Mouse (Mus musculus): ENCODE data around the gene Gm9817. TPM values are rescaled to one million over a fixed set of nuclear protein-coding genes. Genes with fewer than 3 reads are reported as not detected.

The Gm9817 gene
- polyA plus RNA-seq, 1 experiment = 0.31 TPM

GRCm38 (mm10) chr13:45059206-45059605 lies 19.3 kb upstream of the Gm9817 start:
- H3K27ac ChIP-seq (ENCODE audit: control insufficient read depth, insufficient read depth, low read depth, low read length) = no peak overlapping the region

GRCm38 (mm10) chr13:45063146-45063545 lies 15.3 kb upstream of the Gm9817 start:
- H3K36me3 ChIP-seq (ENCODE audit: control insufficient read depth, insufficient read depth, low read length) = no peaks in the 10 kb centered on the region
- H3K27ac ChIP-seq (ENCODE audit: control insufficient read depth, insufficient read depth, low read depth, low read length) = no peak overlapping the region
- no peaks in the 10 kb centered on the region for H3K27me3 ChIP-seq (ENCODE audit: control insufficient read depth, insufficient read depth, low read length)
- no peak for TF ChIP-seq POLR2A (IDR thresholded peaks at IDR 0.05; ENCODE audit: control insufficient read depth, low read depth, low read length)
- no peak for TF ChIP-seq CTCF (IDR thresholded peaks at IDR 0.05; ENCODE audit: control insufficient read depth, insufficient read depth, insufficient replicate concordance, low read depth, low read length)
- no peaks in the 10 kb centered on the region for H3K4me1 ChIP-seq (ENCODE audit: control insufficient read depth, insufficient read depth, low read length)
- no peak overlapping the region for H3K4me3 ChIP-seq (ENCODE audit: control insufficient read depth, low read depth, low read length)

More at GRCm38 (mm10) chr13:45059206-45059605, 19.3 kb upstream of the Gm9817 start:
- H3K27me3 ChIP-seq (ENCODE audit: control insufficient read depth, insufficient read depth, low read length) = no peaks in the 10 kb centered on the region
- H3K4me1 ChIP-seq (ENCODE audit: control insufficient read depth, insufficient read depth, low read length) = no peaks in the 10 kb centered on the region
- TF ChIP-seq POLR2A (IDR thresholded peaks at IDR 0.05; ENCODE audit: control insufficient read depth, low read depth, low read length) (no peak), CTCF (IDR thresholded peaks at IDR 0.05; ENCODE audit: control insufficient read depth, insufficient read depth, insufficient replicate concordance, low read depth, low read length) (no peak)
- no peak overlapping the region for H3K4me3 ChIP-seq (ENCODE audit: control insufficient read depth, low read depth, low read length)
- H3K36me3 ChIP-seq (ENCODE audit: control insufficient read depth, insufficient read depth, low read length) = no peaks in the 10 kb centered on the region

- H3K36me3 ChIP-seq (ENCODE audit: control insufficient read depth, insufficient read depth, low read length) = no peaks in the 10 kb centered on the region
- H3K4me1 ChIP-seq (ENCODE audit: control insufficient read depth, insufficient read depth, low read length) = no peaks in the 10 kb centered on the region
- no peak overlapping the region for H3K4me3 ChIP-seq (ENCODE audit: control insufficient read depth, low read depth, low read length)
- TF ChIP-seq CTCF (IDR thresholded peaks at IDR 0.05; ENCODE audit: control insufficient read depth, insufficient read depth, insufficient replicate concordance, low read depth, low read length) = no peak
- TF ChIP-seq POLR2A (IDR thresholded peaks at IDR 0.05; ENCODE audit: control insufficient read depth, low read depth, low read length) = no peak
- no peak overlapping the region for H3K27ac ChIP-seq (ENCODE audit: control insufficient read depth, insufficient read depth, low read depth, low read length)
- H3K27me3 ChIP-seq (ENCODE audit: control insufficient read depth, insufficient read depth, low read length) = no peaks in the 10 kb centered on the region
These were observed 13.5 kb upstream of the Gm9817 start for GRCm38 (mm10) chr13:45064951-45065350.

- Histone ChIP-seq H3K27ac (ENCODE audit: control insufficient read depth, insufficient read depth, low read depth, low read length) (no peak overlapping the region), H3K27me3 (ENCODE audit: control insufficient read depth, insufficient read depth, low read length) (no peaks in the 10 kb centered on the region), H3K36me3 (ENCODE audit: control insufficient read depth, insufficient read depth, low read length) (no peaks in the 10 kb centered on the region), H3K4me1 (ENCODE audit: control insufficient read depth, insufficient read depth, low read length) (no peaks in the 10 kb centered on the region), H3K4me3 (ENCODE audit: control insufficient read depth, low read depth, low read length) (no peak overlapping the region)
- no peak for TF ChIP-seq CTCF (IDR thresholded peaks at IDR 0.05; ENCODE audit: control insufficient read depth, insufficient read depth, insufficient replicate concordance, low read depth, low read length)
- TF ChIP-seq POLR2A (IDR thresholded peaks at IDR 0.05; ENCODE audit: control insufficient read depth, low read depth, low read length) = no peak
These were observed 8.1 kb upstream of the Gm9817 start for GRCm38 (mm10) chr13:45070366-45070765.

- H3K4me3 ChIP-seq (ENCODE audit: control insufficient read depth, low read depth, low read length) = no peak overlapping the region
- H3K36me3 ChIP-seq (ENCODE audit: control insufficient read depth, insufficient read depth, low read length) = no peaks in the 10 kb centered on the region
- no peak overlapping the region for H3K27ac ChIP-seq (ENCODE audit: control insufficient read depth, insufficient read depth, low read depth, low read length)
- no peaks in the 10 kb centered on the region for H3K4me1 ChIP-seq (ENCODE audit: control insufficient read depth, insufficient read depth, low read length)
- H3K27me3 ChIP-seq (ENCODE audit: control insufficient read depth, insufficient read depth, low read length) = no peaks in the 10 kb centered on the region
- TF ChIP-seq POLR2A (IDR thresholded peaks at IDR 0.05; ENCODE audit: control insufficient read depth, low read depth, low read length) (no peak), CTCF (IDR thresholded peaks at IDR 0.05; ENCODE audit: control insufficient read depth, insufficient read depth, insufficient replicate concordance, low read depth, low read length) (no peak)
These were observed 3.5 kb upstream of the Gm9817 start for GRCm38 (mm10) chr13:45075012-45075411.

GRCm38 (mm10) chr13:45075715-45076114 lies 2.8 kb upstream of the Gm9817 start:
- Histone ChIP-seq H3K27ac (ENCODE audit: control insufficient read depth, insufficient read depth, low read depth, low read length) (no peak overlapping the region), H3K4me3 (ENCODE audit: control insufficient read depth, low read depth, low read length) (no peak overlapping the region), H3K4me1 (ENCODE audit: control insufficient read depth, insufficient read depth, low read length) (no peaks in the 10 kb centered on the region), H3K36me3 (ENCODE audit: control insufficient read depth, insufficient read depth, low read length) (no peaks in the 10 kb centered on the region), H3K27me3 (ENCODE audit: control insufficient read depth, insufficient read depth, low read length) (no peaks in the 10 kb centered on the region)
- TF ChIP-seq CTCF (IDR thresholded peaks at IDR 0.05; ENCODE audit: control insufficient read depth, insufficient read depth, insufficient replicate concordance, low read depth, low read length) (no peak), POLR2A (IDR thresholded peaks at IDR 0.05; ENCODE audit: control insufficient read depth, low read depth, low read length) (no peak)

GRCm38 (mm10) chr13:45080771-45081170 lies 2.3 kb downstream of the Gm9817 start:
- H3K36me3 ChIP-seq (ENCODE audit: control insufficient read depth, insufficient read depth, low read length) = no peaks in the 10 kb centered on the region
- no peak overlapping the region for H3K27ac ChIP-seq (ENCODE audit: control insufficient read depth, insufficient read depth, low read depth, low read length)
- H3K27me3 ChIP-seq (ENCODE audit: control insufficient read depth, insufficient read depth, low read length) = no peaks in the 10 kb centered on the region
- no peak for TF ChIP-seq CTCF (IDR thresholded peaks at IDR 0.05; ENCODE audit: control insufficient read depth, insufficient read depth, insufficient replicate concordance, low read depth, low read length)
- no peak for TF ChIP-seq POLR2A (IDR thresholded peaks at IDR 0.05; ENCODE audit: control insufficient read depth, low read depth, low read length)
- no peaks in the 10 kb centered on the region for H3K4me1 ChIP-seq (ENCODE audit: control insufficient read depth, insufficient read depth, low read length)
- H3K4me3 ChIP-seq (ENCODE audit: control insufficient read depth, low read depth, low read length) = no peak overlapping the region

- Histone ChIP-seq H3K4me3 (ENCODE audit: control insufficient read depth, low read depth, low read length) (no peak overlapping the region), H3K36me3 (ENCODE audit: control insufficient read depth, insufficient read depth, low read length) (no peaks in the 10 kb centered on the region), H3K27me3 (ENCODE audit: control insufficient read depth, insufficient read depth, low read length) (no peaks in the 10 kb centered on the region), H3K27ac (ENCODE audit: control insufficient read depth, insufficient read depth, low read depth, low read length) (no peak overlapping the region), H3K4me1 (ENCODE audit: control insufficient read depth, insufficient read depth, low read length) (no peaks in the 10 kb centered on the region)
- TF ChIP-seq POLR2A (IDR thresholded peaks at IDR 0.05; ENCODE audit: control insufficient read depth, low read depth, low read length) (no peak), CTCF (IDR thresholded peaks at IDR 0.05; ENCODE audit: control insufficient read depth, insufficient read depth, insufficient replicate concordance, low read depth, low read length) (no peak)
These were observed 5.2 kb downstream of the Gm9817 start for GRCm38 (mm10) chr13:45083696-45084095.

All from testis, adult 2 months (tissue).